Mouse (Mus musculus) gastrocnemius, postnatal 14 days (tissue): ENCODE data around the gene Lin52. TPM values are rescaled to one million over a fixed set of nuclear protein-coding genes. Genes with fewer than 3 reads are reported as not detected.
"Not testable (repeated sequence)": the region's sequence is repeated elsewhere in the genome, so short reads cannot be mapped to it uniquely, and the experiment has no call there.

Experiments used
- DNase-seq: peaks from one replicate; pipeline ENCODE4 v3.0.0; 2021; ENCODE audit warnings: mixed read lengths
- intact Hi-C: fragments of 180-260 bp; cut with DNase I; formaldehyde crosslinking; loops from one replicate; pipeline ENCODE4 v1.15.1; 2025; ENCODE audit warnings: low total_unique reads
- total RNA-seq, 2 experiments: library from RNA; stranded (reverse); gene quantifications; 2 replicates each; pipeline ENCODE4 v1.2.3; 2021

Gene Lin52
- total RNA-seq, 2 experiments from 2014 or later: 6.3 to 6.4 TPM

DNA sequence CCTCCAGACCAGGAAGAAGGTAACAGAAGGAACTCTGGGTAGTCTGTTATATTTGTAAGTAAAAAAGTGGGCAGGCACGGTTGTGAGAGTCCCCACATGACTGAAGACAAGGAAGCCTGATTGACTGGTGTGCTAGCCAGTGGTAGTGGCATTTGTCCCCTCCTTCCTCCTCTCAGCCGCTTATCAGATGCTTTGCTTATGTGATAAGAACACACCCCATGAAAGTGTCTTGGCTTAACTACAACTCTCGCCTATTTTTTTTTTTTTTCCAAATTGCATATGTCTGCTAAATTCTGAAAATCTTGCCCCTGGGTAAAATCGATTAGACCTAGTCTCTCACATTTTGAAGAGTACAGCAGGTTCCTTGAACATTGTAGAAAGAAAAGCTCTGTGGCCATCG is 79.2 kb downstream of the Lin52 start:
- DNase-seq: no peak
- intact Hi-C loops: no loop called here

DNA sequence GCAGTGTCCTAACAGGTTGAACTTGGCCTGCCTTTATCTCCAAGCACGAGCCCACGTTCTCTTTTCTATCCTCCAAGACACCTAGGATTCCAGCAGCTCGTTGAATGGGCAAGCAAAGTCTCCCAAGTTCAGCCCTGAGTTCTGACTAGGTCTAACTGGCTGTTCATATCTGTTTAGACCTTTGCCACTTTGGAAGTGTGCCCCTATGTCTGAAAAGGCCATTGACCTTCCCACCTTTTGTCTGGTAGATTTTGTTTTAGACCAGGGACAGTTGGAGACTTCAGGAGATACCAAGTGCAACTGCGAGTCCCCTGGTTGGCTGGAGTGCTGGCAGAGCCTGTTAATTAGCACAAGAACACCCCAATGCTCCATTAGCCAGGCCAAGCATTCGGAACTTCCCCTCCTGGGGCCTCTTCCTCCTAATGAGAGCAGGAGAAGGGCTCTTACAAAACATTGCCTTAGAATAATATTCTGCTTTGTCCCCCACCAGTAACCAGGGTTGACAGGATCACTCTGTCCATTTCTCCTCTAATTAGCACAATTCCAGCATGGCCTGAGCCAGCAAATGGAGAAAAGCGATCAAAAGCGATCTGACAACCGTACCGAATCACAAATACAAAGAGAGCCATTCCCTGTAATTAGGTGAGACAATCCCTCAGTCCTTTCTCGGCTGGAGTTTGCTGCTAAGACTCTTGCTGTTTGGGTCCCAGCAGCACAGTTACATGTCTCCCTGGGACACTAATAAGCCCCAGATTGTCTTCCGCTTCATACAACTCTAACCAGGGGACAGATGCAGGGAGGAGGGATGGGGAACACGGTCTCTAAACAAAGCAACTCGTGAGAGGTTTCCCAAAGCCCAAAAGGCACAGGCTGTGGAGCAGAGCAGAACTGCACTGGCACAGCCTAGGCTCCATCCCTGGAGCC is 80.9 kb downstream of the Lin52 start:
- intact Hi-C loops: no loop called here
- no peak for DNase-seq

DNA sequence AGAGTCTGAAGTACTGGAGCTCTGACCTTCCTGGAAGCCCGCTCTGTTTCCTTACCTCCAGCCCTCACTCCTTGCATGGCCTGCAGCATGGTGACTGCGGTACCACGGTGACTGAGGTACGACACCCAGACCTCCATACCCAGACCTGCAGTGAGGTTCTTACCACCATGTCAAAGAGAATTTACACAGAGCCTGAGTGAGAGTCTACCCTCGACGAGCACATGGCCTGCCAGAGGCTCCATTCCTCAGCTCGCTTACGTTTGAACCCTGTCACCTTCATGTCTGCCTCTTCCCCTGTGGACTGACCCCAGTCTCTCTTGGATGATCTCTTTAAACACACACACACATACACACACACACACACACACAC is 81.6 kb downstream of the Lin52 start:
- DNase-seq: no peak
- intact Hi-C loops: no loop called here

DNA sequence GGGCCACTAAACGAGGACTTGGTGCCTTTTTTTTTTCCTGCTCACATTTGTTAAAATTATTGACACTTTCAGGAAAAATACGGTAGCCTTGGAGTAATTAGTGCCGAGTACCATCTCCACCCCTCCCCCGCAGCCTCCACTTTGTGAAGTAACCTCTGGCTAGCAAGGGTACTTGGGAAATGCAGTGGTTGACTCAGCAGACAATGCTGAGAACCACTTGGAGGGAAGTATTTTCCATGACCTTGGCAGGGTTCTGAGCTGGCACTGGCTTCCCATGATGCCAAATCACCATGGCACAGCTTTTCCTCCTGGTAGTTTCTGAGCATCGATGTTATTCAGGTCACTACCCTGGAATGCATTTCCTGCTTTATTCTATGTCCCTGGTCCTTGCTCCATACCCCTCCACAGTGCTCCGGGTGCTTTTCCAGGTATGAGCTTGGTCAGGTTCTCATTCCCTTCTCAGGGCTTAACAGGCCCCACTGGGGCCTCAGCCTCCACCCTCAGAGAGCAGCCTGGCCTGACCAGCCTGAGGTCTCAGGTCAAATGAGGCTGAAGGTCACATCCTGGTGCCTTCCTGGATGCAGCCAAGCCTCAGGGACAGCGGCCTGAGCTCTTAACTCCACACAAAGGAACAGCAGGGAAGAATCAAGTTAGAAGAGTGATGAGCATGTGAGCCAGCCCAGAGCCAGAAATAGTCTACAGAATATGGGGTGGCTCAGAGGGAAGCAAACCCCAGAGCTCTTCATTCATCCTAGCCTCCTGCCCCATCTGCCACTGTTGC is 82.7 kb downstream of the Lin52 start:
- intact Hi-C loops: no loop called here
- no peak for DNase-seq

DNA sequence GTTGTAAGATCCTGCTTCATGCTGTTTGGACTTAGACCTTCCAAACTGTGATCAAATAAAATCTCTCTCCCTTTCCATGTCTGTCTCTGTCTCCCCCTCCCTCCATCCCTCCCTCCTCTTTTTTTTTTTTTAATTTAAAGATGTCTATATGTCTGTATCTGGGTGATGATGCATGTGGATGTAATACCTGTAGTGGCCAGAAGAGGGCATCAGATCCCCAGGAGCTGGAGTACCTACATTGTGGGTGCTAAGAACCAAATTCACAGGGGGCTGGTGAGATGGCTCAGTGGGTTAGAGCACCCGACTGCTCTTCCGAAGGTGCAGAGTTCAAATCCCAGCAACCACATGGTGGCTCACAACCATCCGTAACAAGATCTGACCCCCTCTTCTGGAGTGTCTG is 88.3 kb downstream of the Lin52 start:
- intact Hi-C loops, DNase-seq: not testable (repeated sequence)

DNA sequence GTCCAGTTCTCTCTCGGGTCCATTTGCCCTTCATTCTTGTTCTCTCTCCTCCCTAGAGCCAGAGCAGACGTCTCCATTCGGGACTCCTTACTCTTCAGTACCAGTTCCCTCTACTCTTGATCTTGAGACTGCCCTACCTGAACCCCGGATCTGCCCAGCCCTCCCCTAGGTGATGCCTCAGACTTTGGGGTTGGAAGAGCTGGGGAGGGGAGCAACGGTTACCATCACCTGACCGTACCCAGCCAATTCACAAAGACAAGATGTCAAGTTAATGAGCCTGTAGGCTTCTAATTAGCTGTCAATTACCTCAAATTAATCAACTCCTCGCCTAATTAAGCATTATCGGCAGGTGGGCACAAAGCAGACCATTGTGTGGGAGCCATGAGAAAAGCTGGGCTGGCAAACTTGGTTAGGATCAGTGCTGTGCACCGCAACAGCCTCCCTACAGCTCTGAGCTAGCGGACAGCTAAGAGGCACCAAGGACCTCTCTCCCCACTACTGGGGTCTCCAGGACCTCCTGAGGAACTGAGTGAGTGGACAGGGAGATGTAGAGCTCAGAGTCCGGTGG is 90.3 kb downstream of the Lin52 start:
- DNase-seq: no peak
- intact Hi-C loops: no loop called here

DNA sequence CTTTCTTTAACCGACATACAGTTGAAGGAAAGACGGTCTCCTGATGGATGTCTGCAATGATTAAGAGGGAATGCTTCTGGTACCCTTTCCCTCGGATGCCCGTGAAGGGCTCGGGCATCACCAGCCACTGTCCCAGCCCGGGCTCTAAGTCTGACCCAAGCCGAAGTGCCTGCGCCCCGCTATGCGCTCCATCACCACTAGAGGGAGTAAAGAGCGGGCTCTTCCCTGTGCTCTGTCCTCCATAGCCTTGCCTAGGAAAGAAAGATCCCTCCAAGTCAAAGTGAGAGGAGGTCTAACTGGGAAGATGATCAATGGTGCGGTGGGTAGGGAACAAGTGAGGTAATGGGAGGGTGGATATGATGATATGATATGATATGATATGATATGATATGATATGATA is 94.8 kb downstream of the Lin52 start:
- intact Hi-C loops: no loop called here
- peak; percentile 49 for DNase-seq

DNA sequence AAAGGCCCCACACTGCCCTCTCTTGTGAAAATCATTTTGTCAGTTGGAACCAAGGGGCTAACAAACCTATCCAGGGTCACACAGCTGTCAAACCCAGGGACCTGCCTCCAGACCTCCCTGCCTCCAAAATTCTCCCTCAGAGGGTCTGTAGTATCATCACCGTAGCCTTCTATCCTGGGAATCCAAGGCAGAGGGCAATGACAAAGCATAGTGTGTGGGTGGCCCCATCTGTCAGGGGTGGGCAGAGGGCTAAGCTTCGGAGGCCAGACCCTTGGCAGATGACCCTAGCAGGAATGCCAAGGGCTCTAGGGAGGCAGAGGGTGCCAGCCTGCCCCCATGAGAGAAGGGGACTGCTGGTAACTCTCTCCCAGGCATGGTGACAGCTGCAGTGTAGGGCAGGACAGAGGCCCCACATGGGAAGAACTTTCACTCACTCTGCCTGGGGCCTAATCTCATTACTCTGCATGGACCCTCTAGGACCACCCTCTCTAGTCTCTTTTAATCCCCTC is 95.4 kb downstream of the Lin52 start:
- peak; percentile 15 for DNase-seq
- intact Hi-C loops: no loop called here

DNA sequence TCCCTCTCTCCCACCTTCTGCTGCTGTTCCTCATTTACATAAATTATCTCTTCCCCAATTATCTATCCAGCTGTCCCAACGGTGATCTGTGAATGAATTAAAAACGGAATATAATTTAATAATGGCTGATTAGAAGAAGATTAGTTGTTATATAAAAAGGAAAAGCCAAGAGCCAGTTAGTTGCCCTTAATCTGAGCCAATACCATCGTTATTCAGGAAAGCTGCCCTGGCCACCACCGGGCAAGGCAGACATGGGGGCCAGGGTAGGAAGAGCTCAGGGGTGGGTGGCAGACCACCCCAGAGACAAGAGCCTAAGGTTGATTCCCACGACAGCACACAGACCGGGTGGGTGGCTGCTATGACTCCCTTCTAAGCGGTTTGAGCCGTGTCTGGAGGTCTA is 97.0 kb downstream of the Lin52 start:
- DNase-seq: no peak
- intact Hi-C loops: no loop called here

DNA sequence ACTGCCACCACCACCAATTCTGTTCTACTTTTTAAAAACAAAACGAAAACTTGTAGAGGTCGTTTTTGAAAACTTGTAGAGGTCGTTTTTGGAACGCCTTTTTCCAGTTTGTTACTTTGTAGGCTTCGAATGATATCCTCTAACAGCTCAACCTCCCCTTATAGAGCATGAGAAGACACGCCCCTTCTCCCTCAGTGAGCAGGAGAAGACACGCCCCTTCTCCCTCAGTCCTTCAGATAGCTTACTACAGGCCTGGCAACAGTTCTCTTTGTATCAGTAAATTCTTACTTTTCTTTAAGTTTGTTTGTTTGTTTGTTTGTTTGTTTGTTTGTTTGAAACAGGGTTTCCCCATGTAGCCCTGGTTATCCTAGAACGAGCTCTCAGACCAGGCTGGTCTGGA is 104.0 kb downstream of the Lin52 start:
- no peak for DNase-seq
- intact Hi-C loops: no loop called here

DNA sequence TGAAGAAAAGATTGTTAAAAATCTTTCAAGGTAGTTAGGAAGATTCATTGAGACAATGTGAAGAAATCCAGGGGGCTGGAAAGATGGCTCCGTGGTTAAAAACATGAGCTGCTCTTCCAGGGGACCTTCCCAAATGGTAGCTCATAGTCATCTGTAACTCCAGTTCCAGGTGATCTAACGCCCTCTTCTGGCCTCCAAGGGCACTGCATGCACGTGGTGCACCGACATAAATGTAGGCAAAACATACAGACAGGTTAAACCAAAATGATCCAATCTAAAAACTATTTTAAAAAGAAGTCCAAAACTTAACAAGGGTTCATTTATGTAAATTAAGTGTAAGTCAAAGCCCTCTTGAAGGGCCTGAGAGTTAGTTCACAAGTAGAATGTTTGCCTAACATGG is 111.3 kb downstream of the Lin52 start:
- DNase-seq: no peak
- intact Hi-C loops: no loop called here

DNA sequence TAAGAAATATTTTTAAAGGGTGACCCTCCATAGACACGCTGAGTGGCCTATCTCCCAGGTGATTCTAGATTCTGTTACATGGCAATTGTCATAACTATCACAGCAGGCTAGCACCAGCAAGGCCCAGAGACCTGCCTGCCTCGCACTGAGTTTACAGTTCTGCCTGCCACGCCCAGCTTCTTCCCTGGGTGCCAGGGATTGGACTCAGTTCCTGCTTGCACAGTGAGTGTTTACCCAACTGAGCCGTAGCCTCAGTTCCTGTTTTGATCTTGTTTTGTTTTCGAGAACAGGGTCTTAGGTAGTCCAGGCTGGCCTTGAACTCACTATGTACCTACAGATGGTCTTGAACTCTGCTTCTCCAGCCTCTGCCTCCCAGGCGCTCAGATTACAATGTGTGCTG is 116.4 kb downstream of the Lin52 start:
- intact Hi-C loops: no loop called here
- DNase-seq: no peak

DNA sequence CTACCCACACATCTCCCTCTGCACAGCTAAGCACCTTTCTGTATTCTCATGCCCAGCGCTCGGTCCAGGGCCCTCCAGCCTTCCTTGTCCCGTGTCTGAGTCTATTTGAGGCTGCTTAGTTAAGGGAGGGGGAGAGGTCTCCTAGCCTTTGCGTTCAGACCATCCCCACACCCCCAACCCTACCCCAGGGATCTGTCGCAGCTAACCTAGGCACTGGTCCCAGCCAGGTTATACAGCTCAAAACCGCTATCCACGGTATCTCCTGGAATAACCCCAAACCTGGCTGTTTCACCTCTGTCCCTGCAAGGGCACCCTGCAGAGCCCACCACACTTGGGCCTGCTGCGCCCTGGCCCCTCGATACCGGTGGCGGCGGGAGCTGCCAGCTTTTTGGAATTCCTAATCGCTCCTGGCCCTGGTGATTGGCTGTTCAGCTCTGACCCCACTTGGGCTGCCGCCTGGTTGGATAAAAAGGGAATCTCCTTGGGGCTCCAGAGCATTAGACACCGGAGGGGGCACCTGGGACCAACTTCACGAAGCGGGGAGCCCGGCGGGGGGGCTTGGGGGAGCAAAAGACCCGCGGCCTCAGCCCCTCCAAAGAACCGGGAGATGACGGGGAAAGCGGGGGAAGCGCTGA is 118.2 kb downstream of the Lin52 start, which contains the start of gene Vsx2:
Gene Vsx2, plus strand, starts transcription at position 427 of the 635 bp plus-strand sequence.
- DNase-seq: no peak
- intact Hi-C loops: no loop called here

DNA sequence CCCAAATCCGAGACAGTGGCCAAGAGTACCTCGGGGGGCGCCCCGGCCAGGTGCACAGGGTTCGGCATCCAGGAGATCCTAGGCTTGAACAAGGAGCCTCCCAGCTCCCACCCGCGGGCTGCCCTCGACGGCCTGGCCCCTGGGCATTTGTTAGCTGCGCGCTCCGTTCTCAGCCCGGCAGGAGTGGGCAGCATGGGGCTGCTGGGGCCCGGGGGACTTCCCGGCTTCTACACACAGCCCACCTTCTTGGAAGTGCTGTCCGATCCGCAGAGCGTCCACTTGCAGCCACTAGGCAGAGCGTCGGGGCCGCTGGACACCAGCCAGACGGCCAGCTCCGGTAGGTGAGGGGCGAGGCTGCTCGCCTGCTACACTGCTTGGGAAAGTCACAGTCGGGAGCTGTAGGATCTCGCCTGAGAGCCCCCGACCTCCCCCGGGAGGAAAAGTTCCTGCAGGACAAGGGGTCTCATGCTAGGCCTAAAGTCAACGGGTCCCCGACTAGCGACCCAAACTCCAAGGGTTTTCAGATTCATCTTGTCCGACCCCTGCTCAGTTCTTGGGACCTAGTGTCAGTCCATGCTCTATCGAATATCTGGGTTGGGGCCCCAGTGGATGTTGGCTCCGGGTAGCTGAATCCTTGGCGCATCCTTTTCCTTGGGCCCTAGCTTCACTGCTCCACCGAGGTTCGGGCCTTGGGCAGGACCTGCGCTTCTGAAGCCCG is 118.9 kb downstream of the Lin52 start:
- no peak for DNase-seq
- intact Hi-C loops: no loop called here

DNA sequence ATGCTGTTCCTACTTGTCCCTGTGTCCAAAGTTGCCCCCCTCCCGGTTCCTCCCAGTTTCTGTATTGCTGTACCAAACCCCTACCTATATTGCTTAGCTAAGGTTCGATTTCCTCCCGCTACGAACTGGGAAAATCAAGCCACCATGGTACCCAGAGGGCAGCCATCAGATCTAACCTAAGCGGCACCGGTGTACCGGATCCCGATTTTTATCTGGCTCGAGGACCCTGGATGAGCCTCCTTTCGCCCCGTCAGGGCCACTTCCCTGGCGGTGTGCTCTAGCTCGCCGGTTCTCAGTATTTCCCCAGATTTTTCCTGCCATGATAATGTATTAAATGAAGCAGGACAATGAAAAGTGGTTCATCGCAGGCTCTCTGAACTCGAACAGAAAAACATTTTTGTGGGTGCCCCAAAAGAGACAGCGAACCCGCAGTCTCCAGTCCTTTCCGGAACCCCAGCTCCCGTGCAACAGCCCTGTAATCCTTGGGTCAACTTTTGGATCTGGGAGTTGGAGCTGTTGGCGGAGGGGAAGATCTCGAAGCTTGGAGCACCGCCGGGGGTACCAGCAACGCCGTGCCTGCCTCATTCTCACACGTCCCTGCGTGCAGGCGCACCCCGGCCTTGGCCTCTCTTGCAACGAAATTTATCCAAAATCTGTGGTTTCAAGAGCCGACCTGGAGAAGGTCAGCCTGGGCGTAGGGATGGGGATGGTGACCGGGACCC is 119.6 kb downstream of the Lin52 start:
- no peak for DNase-seq
- intact Hi-C loops: no loop called here

DNA sequence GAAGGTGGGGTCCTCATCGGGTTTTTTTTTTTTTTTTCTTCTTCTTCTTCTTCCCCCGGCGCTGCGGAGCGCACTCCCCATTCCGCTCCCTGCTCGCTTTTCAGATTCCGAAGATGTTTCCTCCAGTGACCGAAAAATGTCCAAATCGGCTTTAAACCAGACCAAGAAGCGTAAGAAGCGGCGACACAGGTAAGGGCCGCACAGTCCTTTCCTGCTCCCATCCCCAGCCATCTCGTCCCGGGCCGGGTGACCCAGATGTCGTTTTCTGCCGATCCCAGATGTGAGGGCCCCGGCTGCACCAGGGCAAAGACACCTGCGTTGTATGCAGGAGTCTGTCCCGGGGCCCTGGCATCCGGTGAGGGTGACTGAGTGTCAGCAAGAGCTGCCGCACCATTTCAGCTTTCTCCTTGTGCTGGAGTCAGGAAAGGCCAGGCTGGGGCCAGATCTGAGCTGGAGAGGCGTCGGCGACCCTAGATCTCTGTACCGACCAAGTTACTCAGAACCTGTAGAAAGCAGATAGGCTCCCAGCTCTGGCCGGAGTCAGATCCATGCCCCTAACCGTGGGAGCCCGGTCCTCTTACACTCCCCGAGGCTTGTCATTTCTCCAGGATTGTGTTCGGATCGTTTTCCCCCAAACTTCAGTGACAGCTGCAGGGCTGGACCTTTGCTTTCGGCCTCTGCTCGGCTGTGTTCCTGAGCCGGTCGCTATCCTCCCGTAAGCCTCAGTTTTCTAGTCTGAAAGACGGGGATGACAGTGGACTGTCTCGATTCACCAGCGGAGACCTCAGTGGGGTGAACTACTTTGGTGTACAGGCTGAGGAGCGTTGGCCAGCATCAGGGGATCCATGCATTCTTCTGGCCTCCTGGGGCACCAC is 120.5 kb downstream of the Lin52 start:
- intact Hi-C loops: no loop called here
- no peak for DNase-seq

DNA sequence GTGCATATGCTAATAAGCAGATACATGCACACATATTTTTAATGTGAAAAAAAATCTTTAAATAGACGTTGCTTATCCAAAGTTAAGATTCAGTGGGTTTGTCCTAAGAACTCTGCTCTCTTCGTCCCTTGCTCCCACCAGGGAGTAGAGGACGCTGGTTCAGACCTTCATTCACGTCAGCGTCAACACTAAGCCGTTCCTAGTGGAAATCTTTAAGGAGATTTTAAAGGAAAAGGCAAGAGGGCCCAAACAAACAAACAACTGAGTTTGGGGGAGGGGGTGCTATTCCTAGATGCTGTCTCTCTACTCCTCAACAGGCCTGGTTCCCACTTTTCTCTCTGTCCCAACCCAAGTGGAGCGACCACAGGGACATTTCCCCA is 121.1 kb downstream of the Lin52 start:
- intact Hi-C loops: no loop called here

DNA sequence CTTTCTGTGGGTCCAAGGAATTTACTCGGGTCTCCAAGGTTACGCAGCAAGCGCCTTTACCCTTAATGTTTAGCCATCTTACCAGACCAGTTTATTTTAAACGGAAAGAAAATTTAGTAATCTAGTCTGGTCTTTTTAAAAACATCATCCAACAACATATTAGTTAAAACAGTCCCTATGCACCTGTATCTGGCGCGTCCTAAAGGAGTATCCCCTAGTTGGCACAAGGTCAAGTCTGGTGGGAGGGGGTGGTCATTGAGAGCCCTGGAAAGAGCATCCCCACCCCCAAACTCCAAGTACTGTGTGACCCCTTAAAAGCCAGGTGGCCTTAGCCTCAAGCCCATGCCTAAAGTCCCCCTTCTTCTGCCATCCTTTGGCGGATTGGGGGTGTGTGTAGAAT is 121.9 kb downstream of the Lin52 start:
- intact Hi-C loops: no loop called here
- DNase-seq: no peak

More for the DNA sequence above, 121.1 kb downstream of the Lin52 start:
- DNase-seq: no peak
